Mouse (Mus musculus): ENCODE results near the gene Tex47. TPM values are rescaled to one million over a fixed set of nuclear protein-coding genes. Genes with fewer than 3 reads are reported as not detected.
A peak's percentile ranks its signal among the peaks of the same experiment; 100 is the strongest.

Gene Tex47
- 0.26 and 0.27 TPM in 2 replicates for polyA plus RNA-seq (2016; fragmentation: Nextera tagmentation; extraction: Ambion mirVana)

- no peak within 1 kb of the TSS for H3K27ac ChIP-seq
- no peak within 1 kb of the TSS for H3K4me2 ChIP-seq (replicated peaks)
- no peaks in the 10 kb centered on the region for H3K36me3 ChIP-seq
- no peaks in the 10 kb centered on the region for H3K27me3 ChIP-seq
- no peaks in the 10 kb centered on the region for H3K4me1 ChIP-seq
- no peaks in the 10 kb centered on the region for H3K9me3 ChIP-seq (replicated peaks)
- no peak for ATAC-seq (ENCODE audit: low FRiP score)
- H3K4me3 ChIP-seq, result no peak within 1 kb of the TSS
- H3K9ac ChIP-seq, result no peak within 1 kb of the TSS
- WGBS, result 87% methylated on average over 1 of the region's 1 CpGs
Measured at GRCm38 (mm10) chr5:7303819-7304218, at the start of gene Tex47. Tex47 (plus strand) TSS chr5:7304119.

- no peak overlapping the region for H3K9ac ChIP-seq
- 93% methylated on average over 7 of the region's 7 CpGs for WGBS
- H3K4me1 ChIP-seq, result no peaks in the 10 kb centered on the region
- no peaks in the 10 kb centered on the region for H3K9me3 ChIP-seq (replicated peaks)
- ATAC-seq (ENCODE audit: low FRiP score), result no peak
- H3K27me3 ChIP-seq, result no peaks in the 10 kb centered on the region
- H3K4me3 ChIP-seq, result no peak overlapping the region
- H3K27ac ChIP-seq, result no peak overlapping the region
- H3K4me2 ChIP-seq (replicated peaks), result no peak overlapping the region
- no peaks in the 10 kb centered on the region for H3K36me3 ChIP-seq
Measured at GRCm38 (mm10) chr5:7276659-7277455, 27.1 kb upstream of the Tex47 start.

GRCm38 (mm10) chr5:7284336-7284735 is 19.6 kb upstream of the Tex47 start:
- WGBS, result 91% methylated on average over 1 of the region's 1 CpGs
- H3K9ac ChIP-seq, result no peak overlapping the region
- H3K27ac ChIP-seq, result no peak overlapping the region
- no peaks in the 10 kb centered on the region for H3K36me3 ChIP-seq
- no peak overlapping the region for H3K4me3 ChIP-seq
- H3K4me1 ChIP-seq, result no peaks in the 10 kb centered on the region
- no peak overlapping the region for H3K4me2 ChIP-seq (replicated peaks)
- H3K9me3 ChIP-seq (replicated peaks), result no peaks in the 10 kb centered on the region
- ATAC-seq (ENCODE audit: low FRiP score), result no peak
- H3K27me3 ChIP-seq, result no peaks in the 10 kb centered on the region

GRCm38 (mm10) chr5:7302969-7303368 is 950 bp upstream of the Tex47 start:
- WGBS, result 55% methylated on average over 1 of the region's 1 CpGs
- Histone ChIP-seq H3K9me3 (replicated peaks) (no peaks in the 10 kb centered on the region), H3K4me1 (no peaks in the 10 kb centered on the region), H3K27ac (no peak overlapping the region), H3K27me3 (no peaks in the 10 kb centered on the region), H3K9ac (no peak overlapping the region), H3K4me2 (replicated peaks) (no peak overlapping the region), H3K36me3 (no peaks in the 10 kb centered on the region), H3K4me3 (no peak overlapping the region)
- ATAC-seq (ENCODE audit: low FRiP score), result no peak

- no peak for ATAC-seq (ENCODE audit: low FRiP score)
- Histone ChIP-seq H3K4me3 (no peak overlapping the region), H3K4me2 (replicated peaks) (no peak overlapping the region), H3K9ac (no peak overlapping the region), H3K27me3 (no peaks in the 10 kb centered on the region), H3K4me1 (no peaks in the 10 kb centered on the region), H3K27ac (no peak overlapping the region), H3K36me3 (no peaks in the 10 kb centered on the region), H3K9me3 (replicated peaks) (no peaks in the 10 kb centered on the region)
- WGBS, result 63% methylated on average over 4 of the region's 4 CpGs
Measured at GRCm38 (mm10) chr5:7325594-7325993, 21.7 kb downstream of the Tex47 start.

GRCm38 (mm10) chr5:7344145-7345010 is 40.5 kb downstream of the Tex47 start, which contains the start of gene Zfp804b:
Zfp804b (minus strand) TSS chr5:7344756.
- peak; percentile 94 for ATAC-seq (ENCODE audit: low FRiP score)
- H3K27ac ChIP-seq, result peak within 1 kb of the TSS; percentile 40; the same call in 1 of the 2 replicates
- peak within 1 kb of the TSS; percentile 96 for H3K4me2 ChIP-seq (replicated peaks)
- no peaks in the 10 kb centered on the region for H3K27me3 ChIP-seq
- H3K4me3 ChIP-seq, result peak within 1 kb of the TSS; percentile 60
- H3K36me3 ChIP-seq, result no peaks in the 10 kb centered on the region
- peak within 1 kb of the TSS; percentile 67 for H3K9ac ChIP-seq
- no peaks in the 10 kb centered on the region for H3K9me3 ChIP-seq (replicated peaks)
- WGBS, result under 1% methylated on average over 50 of the region's 50 CpGs
- peaks cover 3% of the 10 kb centered on the region; the same call in 1 of the 2 replicates for H3K4me1 ChIP-seq

- peak overlapping the region; percentile 96 for H3K4me2 ChIP-seq (replicated peaks)
- peak overlapping the region; percentile 67 for H3K9ac ChIP-seq
- WGBS, result 0% methylated on average over 11 of the region's 11 CpGs
- peaks cover 3% of the 10 kb centered on the region; the same call in 1 of the 2 replicates for H3K4me1 ChIP-seq
- peak; percentile 68 for ATAC-seq (ENCODE audit: low FRiP score)
- no peaks in the 10 kb centered on the region for H3K9me3 ChIP-seq (replicated peaks)
- H3K36me3 ChIP-seq, result no peaks in the 10 kb centered on the region
- H3K27ac ChIP-seq, result no peak overlapping the region
- H3K27me3 ChIP-seq, result no peaks in the 10 kb centered on the region
- H3K4me3 ChIP-seq, result peak overlapping the region; percentile 60
Measured at GRCm38 (mm10) chr5:7345011-7345389, 41.1 kb downstream of the Tex47 start.

Other genes starting within 250 kb of the Tex47 start
- gene Zfp804b, start 40.6 kb downstream of the Tex47 start, polyA plus RNA-seq (2016; fragmentation: Nextera tagmentation; extraction: Ambion mirVana), result 0.74 and 0.91 TPM in 2 replicates